Mouse (Mus musculus) limb, embryonic 11.5 days (tissue): ENCODE data around the gene Dzank1. TPM values are rescaled to one million over a fixed set of nuclear protein-coding genes. Genes with fewer than 3 reads are reported as not detected.

Source experiments
- ATAC-seq: fragments of 200-750 bp; cut with Nextera tagmentation; 2 replicates; pipeline ENCODE4 v1.8.0; 2017; ENCODE audit warnings: low read depth; ENCODE audit not compliant: insufficient number of reproducible peaks, low FRiP score, low TSS enrichment
- DNase-seq: peaks from one replicate; pipeline ENCODE4 v3.0.0-alpha.2; 2015; ENCODE audit warnings: low spot score
- H3K27ac ChIP-seq: fragments of 300-500 bp; sonication (generic); replicated peaks from 2 replicates; pipeline ENCODE4 v1.5.1; 2014; ENCODE audit warnings: low read depth, mild to moderate bottlenecking, low read length
- H3K27me3 ChIP-seq: fragments of 300-500 bp; sonication (generic); 2 replicates; pipeline ENCODE4 v1.6.1; 2014; ENCODE audit warnings: mild to moderate bottlenecking, low read length, mixed read lengths; ENCODE audit not compliant: control insufficient read depth, insufficient read depth
- H3K36me3 ChIP-seq: fragments of 300-500 bp; sonication (generic); 2 replicates; pipeline ENCODE4 v1.6.1; 2014; ENCODE audit warnings: mild to moderate bottlenecking, low read length, moderate library complexity, mixed read lengths; ENCODE audit not compliant: control insufficient read depth, insufficient read depth
- H3K4me1 ChIP-seq: fragments of 300-500 bp; sonication (generic); 2 replicates; pipeline ENCODE4 v1.6.1; 2014; ENCODE audit warnings: low read length, mixed read lengths; ENCODE audit not compliant: control insufficient read depth, insufficient read depth
- H3K4me2 ChIP-seq: fragments of 300-500 bp; sonication (generic); 2 replicates; pipeline ENCODE4 v1.6.1; 2014; ENCODE audit warnings: low read depth, mild to moderate bottlenecking, moderate library complexity; ENCODE audit not compliant: severe bottlenecking
- H3K4me3 ChIP-seq: fragments of 300-500 bp; sonication (generic); 2 replicates; pipeline ENCODE4 v1.5.1; 2014; ENCODE audit warnings: low read depth, low read length
- H3K9ac ChIP-seq: fragments of 300-500 bp; sonication (generic); 2 replicates; pipeline ENCODE4 v1.6.1; 2014; ENCODE audit warnings: mild to moderate bottlenecking, low read length
- H3K9me3 ChIP-seq: fragments of 300-500 bp; sonication (generic); 2 replicates; pipeline ENCODE4 v1.6.1; 2016; ENCODE audit warnings: low read length; ENCODE audit not compliant: control insufficient read depth
- WGBS: fragments of 180-500 bp; shearing (Covaris S2); extraction: QIAGEN DNeasy Blood & Tissue Kit; methylation state at CpG from one replicate; pipeline ENCODE4 v1.1.7; 2014; 5-methylcytosine and 5-hydroxymethylcytosine counted together
- polyA plus RNA-seq: library from polyadenylated mRNA; unstranded; fragments of >200 nt; fragmentation: Nextera tagmentation; extraction: Ambion mirVana; gene quantifications from 2 replicates; pipeline ENCODE4 v1.2.1, GENCODE M21; 2014

Gene Dzank1
- polyA plus RNA-seq, 1 experiment from 2014 or later: 2.7 TPM

DNA sequence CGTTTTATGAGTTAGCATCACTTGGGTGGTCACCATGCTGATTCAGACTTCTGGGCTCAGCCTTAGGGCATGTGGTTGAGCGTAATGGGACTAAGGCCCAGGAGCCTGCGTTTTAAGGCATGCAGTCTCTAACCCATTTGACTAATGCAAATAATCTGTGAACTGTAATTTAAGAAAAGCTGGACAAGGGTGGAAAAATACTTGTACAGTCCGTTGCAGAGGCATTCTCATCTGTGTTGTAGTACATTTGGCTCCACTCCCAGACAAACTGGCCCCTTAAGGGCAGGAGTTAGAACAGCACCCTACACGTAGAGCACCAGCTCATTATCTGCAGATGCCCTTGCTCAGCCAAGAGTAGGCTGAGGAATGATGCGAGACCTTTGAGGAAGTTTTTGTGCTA, 17.4 kb upstream of the Dzank1 start:
- no peak for ATAC-seq
- no peak overlapping the region for H3K4me2 ChIP-seq
- WGBS: 90% methylated on average over 6 of the region's 6 CpGs

DNA sequence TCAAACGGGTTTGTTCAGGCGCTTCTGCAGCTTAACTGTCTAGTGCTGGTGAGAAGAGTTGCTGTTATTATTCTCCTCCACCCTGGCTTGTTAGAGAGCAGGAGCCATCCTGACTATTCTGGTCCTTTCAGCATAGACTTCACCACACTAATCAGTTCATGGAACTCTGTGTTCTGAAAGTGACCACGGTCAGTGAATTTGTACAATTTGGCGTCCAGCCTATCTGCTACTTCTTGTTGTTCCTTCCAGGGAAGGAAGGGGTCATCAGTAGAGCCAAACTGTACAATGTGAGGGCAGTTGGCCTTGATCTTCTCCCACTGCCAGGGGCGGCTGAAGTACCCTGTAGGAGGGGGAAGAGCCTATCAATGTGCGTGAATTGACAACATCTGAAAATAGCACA, 16.5 kb upstream of the Dzank1 start:
- Histone ChIP-seq H3K9ac (no peak overlapping the region), H3K4me3 (no peak overlapping the region), H3K4me1 (no peaks in the 10 kb centered on the region), H3K36me3 (peaks cover 11% of the 10 kb centered on the region), H3K27ac (no peak overlapping the region), H3K27me3 (no peaks in the 10 kb centered on the region), H3K9me3 (no peaks in the 10 kb centered on the region), H3K4me2 (no peak overlapping the region)
- ATAC-seq: no peak
- DNase-seq: no peak
- WGBS: 89% methylated on average over 6 of the region's 6 CpGs

More for the DNA sequence above, 17.4 kb upstream of the Dzank1 start:
- DNase-seq: no peak
- no peaks in the 10 kb centered on the region for H3K4me1 ChIP-seq
- peaks cover 5% of the 10 kb centered on the region for H3K36me3 ChIP-seq
- H3K4me3 ChIP-seq: no peak overlapping the region
- no peaks in the 10 kb centered on the region for H3K9me3 ChIP-seq
- H3K27ac ChIP-seq: no peak overlapping the region
- H3K27me3 ChIP-seq: no peaks in the 10 kb centered on the region
- H3K9ac ChIP-seq: no peak overlapping the region

DNA sequence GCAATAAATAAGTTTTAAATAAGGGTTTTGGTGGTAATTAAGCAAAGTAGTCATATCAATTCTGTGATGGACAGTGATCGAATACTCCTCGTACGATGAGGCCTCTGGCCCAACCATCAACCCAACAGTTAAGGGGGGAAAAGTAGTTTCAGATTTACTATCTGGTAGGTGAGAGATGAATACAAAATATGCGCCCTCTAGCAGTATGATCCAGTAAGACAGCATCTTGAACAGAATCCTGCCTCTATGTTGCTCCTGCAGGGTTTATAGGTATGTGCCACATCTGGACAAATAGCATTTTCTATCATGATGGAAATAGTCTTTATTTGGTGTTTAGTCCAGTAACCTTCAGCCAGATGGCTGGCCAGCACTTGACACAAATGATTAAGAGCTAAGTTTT, 14.0 kb upstream of the Dzank1 start:
- no peaks in the 10 kb centered on the region for H3K4me1 ChIP-seq
- H3K9me3 ChIP-seq: no peaks in the 10 kb centered on the region
- no peak overlapping the region for H3K4me3 ChIP-seq
- H3K27ac ChIP-seq: no peak overlapping the region
- no peak overlapping the region for H3K4me2 ChIP-seq
- WGBS: 88% methylated on average over 4 of the region's 4 CpGs
- no peaks in the 10 kb centered on the region for H3K27me3 ChIP-seq
- no peak overlapping the region for H3K9ac ChIP-seq
- ATAC-seq (no peak), DNase-seq (no peak)
- peaks cover 23% of the 10 kb centered on the region for H3K36me3 ChIP-seq

DNA sequence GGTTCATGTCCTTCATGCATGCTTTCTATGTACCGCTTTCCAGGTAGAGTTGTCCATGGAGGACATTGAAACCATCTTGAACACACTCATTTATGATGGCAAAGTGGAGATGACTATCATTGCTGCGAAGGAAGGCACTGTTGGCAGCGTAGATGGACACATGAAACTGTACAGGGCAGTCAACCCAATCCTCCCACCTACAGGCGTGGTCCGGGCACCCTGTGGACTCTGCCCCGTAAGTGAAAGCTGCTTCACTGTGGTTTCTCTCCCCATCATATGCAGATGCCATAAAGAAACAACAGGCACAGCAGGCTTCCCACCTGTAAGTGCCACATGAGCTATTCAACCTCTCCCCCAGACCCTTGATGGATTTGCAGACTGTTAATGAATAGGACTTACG, 9.9 kb upstream of the Dzank1 start:
- no peaks in the 10 kb centered on the region for H3K9me3 ChIP-seq
- H3K4me2 ChIP-seq: no peak overlapping the region
- DNase-seq (no peak), ATAC-seq (no peak)
- no peak overlapping the region for H3K9ac ChIP-seq
- no peak overlapping the region for H3K27ac ChIP-seq
- peaks cover 46% of the 10 kb centered on the region for H3K36me3 ChIP-seq
- no peak overlapping the region for H3K4me3 ChIP-seq
- no peaks in the 10 kb centered on the region for H3K4me1 ChIP-seq
- 94% methylated on average over 7 of the region's 7 CpGs for WGBS
- H3K27me3 ChIP-seq: no peaks in the 10 kb centered on the region

DNA sequence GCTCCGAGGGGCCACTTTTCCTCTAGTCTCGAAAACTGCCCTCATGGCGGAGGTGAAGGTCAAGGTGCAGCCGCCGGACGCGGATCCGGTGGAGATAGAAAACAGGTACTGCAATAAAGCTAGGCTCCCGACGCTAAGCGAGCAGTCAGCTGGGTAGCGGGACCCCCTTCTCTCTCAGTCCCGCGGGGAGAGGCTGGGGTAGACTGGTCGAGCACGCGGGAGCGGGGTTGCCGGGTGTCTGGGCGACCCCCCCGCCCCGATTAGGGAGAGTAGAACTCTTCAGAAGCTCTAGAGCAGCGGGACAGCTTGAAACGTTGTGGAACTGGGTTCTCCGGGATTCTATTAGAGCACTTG, 584 bp upstream of the Dzank1 start:
- Histone ChIP-seq H3K36me3 (peaks cover 6% of the 10 kb centered on the region), H3K4me1 (peaks cover 4% of the 10 kb centered on the region; the same call in 1 of the 2 replicates), H3K9me3 (no peaks in the 10 kb centered on the region), H3K4me2 (peak overlapping the region; percentile 76), H3K27ac (peak overlapping the region; percentile 43; the same call in 1 of the 2 replicates), H3K27me3 (no peaks in the 10 kb centered on the region), H3K4me3 (peak overlapping the region; percentile 77), H3K9ac (peak overlapping the region; percentile 83)
- 0% methylated on average over 25 of the region's 25 CpGs for WGBS
- DNase-seq (no peak), ATAC-seq (peak; percentile 22; the same call in 1 of the 2 replicates)

DNA sequence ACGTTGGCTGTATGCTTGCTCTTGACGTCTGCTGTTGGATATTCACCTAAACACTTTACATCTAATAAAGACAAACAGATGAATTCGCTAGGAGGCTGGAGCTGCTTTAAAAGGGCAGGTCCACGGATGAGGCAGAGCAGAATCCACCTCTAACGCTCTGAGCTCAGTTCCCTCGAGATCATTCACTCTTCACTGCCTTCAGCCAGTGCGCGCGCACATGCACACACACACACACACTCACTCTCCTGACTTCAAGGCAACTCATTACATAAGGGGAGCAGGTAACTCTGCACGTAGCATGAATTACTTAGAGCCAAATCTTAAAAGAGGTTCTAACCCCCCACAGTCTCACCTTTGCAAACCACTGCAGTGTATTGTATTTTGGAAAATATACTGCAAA, 1.4 kb downstream of the Dzank1 start:
- ATAC-seq: no peak
- H3K4me3 ChIP-seq: no peak overlapping the region
- no peak for DNase-seq
- 61% methylated on average over 10 of the region's 10 CpGs for WGBS
- no peaks in the 10 kb centered on the region for H3K27me3 ChIP-seq
- peaks cover 4% of the 10 kb centered on the region; the same call in 1 of the 2 replicates for H3K4me1 ChIP-seq
- no peaks in the 10 kb centered on the region for H3K9me3 ChIP-seq
- H3K9ac ChIP-seq: no peak overlapping the region
- no peaks in the 10 kb centered on the region for H3K36me3 ChIP-seq
- no peak overlapping the region for H3K27ac ChIP-seq
- H3K4me2 ChIP-seq: no peak overlapping the region

DNA sequence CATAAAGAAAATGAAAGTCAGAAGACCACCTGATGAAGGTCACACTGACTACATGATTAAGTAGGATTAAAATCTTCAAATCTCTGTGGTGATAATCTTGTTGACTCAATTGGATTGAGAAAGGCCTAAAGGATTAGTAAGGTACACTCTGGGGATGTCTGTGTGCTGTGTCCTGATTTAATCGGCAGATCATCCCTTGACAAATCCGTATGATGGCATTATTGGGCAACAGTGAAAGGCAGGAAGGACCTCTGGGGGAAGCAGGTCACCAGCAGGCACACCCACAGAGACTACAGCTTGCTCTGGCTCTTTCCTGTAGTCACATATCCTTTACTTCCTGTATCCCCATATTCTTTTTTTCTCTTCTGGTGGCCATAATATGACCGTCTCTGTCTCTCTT, 7.4 kb downstream of the Dzank1 start:
- ATAC-seq: no peak
- no peak overlapping the region for H3K27ac ChIP-seq
- WGBS: 84% methylated on average over 3 of the region's 3 CpGs
- H3K9ac ChIP-seq: no peak overlapping the region
- no peak for DNase-seq
- no peaks in the 10 kb centered on the region for H3K9me3 ChIP-seq
- no peaks in the 10 kb centered on the region for H3K36me3 ChIP-seq
- H3K4me3 ChIP-seq: no peak overlapping the region
- H3K4me2 ChIP-seq: no peak overlapping the region
- H3K4me1 ChIP-seq: no peaks in the 10 kb centered on the region
- H3K27me3 ChIP-seq: no peaks in the 10 kb centered on the region

DNA sequence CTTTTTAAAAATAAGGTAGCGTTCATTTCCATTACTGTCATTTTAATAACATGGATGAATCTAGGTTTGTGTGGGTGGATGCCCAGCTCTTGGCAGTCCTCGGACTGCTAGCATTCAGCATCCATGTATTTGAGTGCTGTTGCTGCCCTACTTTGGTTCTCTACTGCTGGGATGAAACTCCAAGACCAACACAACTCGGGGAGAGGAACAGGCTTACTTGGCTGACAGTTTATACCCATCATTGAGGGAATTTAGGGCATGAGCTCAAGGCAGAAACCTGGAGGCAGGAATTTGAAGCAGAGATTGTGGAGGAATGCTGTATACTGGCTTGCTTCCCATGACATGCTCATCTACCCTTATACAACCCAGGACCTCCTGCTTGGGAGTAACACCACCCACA, 12.6 kb downstream of the Dzank1 start:
- no peaks in the 10 kb centered on the region for H3K9me3 ChIP-seq

DNA sequence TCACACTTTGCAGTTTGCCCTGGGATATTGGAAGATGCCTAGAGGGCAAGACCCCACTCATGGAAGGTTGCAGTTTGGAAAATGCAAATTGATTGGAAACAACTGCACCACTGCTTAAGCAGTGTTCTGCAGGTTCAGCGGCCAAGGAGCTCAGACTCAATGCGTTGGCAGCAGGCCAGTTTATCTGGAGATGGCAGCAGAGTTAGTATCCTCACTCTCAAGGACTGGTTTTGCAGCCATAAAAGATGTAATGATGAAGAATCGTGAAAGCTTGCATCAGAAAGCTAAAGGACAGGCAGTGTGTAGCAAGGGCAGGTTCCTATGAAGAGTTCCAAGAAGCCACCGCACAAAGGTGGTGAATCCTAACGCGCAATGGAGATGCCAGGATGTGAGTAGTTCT, 25.1 kb downstream of the Dzank1 start:
- Histone ChIP-seq H3K4me1 (no peaks in the 10 kb centered on the region), H3K27ac (no peak overlapping the region), H3K9me3 (no peaks in the 10 kb centered on the region), H3K4me2 (no peak overlapping the region), H3K9ac (no peak overlapping the region), H3K27me3 (no peaks in the 10 kb centered on the region), H3K36me3 (no peaks in the 10 kb centered on the region), H3K4me3 (no peak overlapping the region)
- 89% methylated on average over 6 of the region's 6 CpGs for WGBS
- no peak for DNase-seq
- ATAC-seq: no peak

More for the DNA sequence above, 12.6 kb downstream of the Dzank1 start:
- Histone ChIP-seq H3K9ac (no peak overlapping the region), H3K27me3 (no peaks in the 10 kb centered on the region), H3K36me3 (no peaks in the 10 kb centered on the region), H3K27ac (no peak overlapping the region), H3K4me2 (no peak overlapping the region), H3K4me3 (no peak overlapping the region), H3K4me1 (no peaks in the 10 kb centered on the region)
- no peak for ATAC-seq
- 85% methylated on average over 3 of the region's 3 CpGs for WGBS
- DNase-seq: no peak
